Mouse (Mus musculus): ENCODE results near the gene Il7r. TPM values are rescaled to one million over a fixed set of nuclear protein-coding genes. Genes with fewer than 3 reads are reported as not detected.

Gene Il7r
- polyA plus RNA-seq (2015; fragmentation: Nextera tagmentation; extraction: Ambion mirVana) = 0.13 TPM in 1 of 2 replicates, not detected in the other

DNA sequence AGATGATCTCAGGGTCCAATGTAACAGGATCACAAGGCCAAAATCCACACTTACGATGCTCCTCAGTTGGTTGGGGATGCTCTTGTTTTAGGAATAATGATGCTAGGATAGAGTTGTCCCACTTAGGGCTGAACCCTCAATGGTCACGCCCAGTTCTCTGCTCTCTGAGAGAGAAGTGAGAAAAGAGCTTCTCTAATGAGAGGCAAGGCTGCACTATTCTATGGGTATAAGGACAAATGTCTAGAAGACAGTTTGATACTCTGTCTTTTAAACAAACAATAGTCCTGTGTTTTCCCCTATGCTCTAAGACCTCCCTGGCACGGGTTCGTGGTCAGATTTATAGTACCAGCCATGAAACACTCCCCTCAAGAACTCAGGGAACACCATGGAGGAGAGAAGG, at the start of gene Il7r:
TSS of gene Il7r (minus strand) at position 101 of the 400 bp plus-strand sequence.
- Histone ChIP-seq H3K9me3 (replicated peaks; ENCODE audit: low read length) (no peaks in the 10 kb centered on the region), H3K4me3 (replicated peaks; ENCODE audit: low read depth, low read length) (no peak within 1 kb of the TSS), H3K27ac (no peak within 1 kb of the TSS), H3K9ac (ENCODE audit: low read depth, low read length) (no peak within 1 kb of the TSS), H3K4me2 (ENCODE audit: low read length) (no peak within 1 kb of the TSS), H3K4me1 (replicated peaks; ENCODE audit: insufficient read depth, low read length) (no peaks in the 10 kb centered on the region), H3K27me3 (ENCODE audit: insufficient read depth, low read length) (no peaks in the 10 kb centered on the region), H3K36me3 (ENCODE audit: insufficient read depth, low read length) (no peaks in the 10 kb centered on the region)
- DNase-seq (ENCODE audit: low spot score) (no peak), ATAC-seq (replicated peaks; ENCODE audit: low FRiP score, low read depth) (no peak)
- no peak for TF ChIP-seq CTCF (IDR thresholded peaks at IDR 0.05; ENCODE audit: low read depth)
- 76% methylated on average over 4 of the region's 4 CpGs for WGBS

GRCm38 (mm10) chr15:9577303-9577702, 47.3 kb upstream of the Il7r start:
- 74% methylated on average over 4 of the region's 4 CpGs for WGBS
- no peak overlapping the region for H3K4me3 ChIP-seq (replicated peaks; ENCODE audit: low read depth, low read length)
- no peak overlapping the region for H3K9ac ChIP-seq (ENCODE audit: low read depth, low read length)
- peak; percentile 9 for DNase-seq (ENCODE audit: low spot score)
- H3K9me3 ChIP-seq (replicated peaks; ENCODE audit: low read length) = no peaks in the 10 kb centered on the region
- H3K4me1 ChIP-seq (replicated peaks; ENCODE audit: insufficient read depth, low read length) = no peaks in the 10 kb centered on the region
- TF ChIP-seq CTCF (IDR thresholded peaks at IDR 0.05; ENCODE audit: low read depth) = peak; percentile 57
- no peaks in the 10 kb centered on the region for H3K27me3 ChIP-seq (ENCODE audit: insufficient read depth, low read length)
- no peaks in the 10 kb centered on the region for H3K36me3 ChIP-seq (ENCODE audit: insufficient read depth, low read length)
- H3K4me2 ChIP-seq (ENCODE audit: low read length) = no peak overlapping the region
- H3K27ac ChIP-seq = no peak overlapping the region
- ATAC-seq (replicated peaks; ENCODE audit: low FRiP score, low read depth) = 0 out of 2 replicates have a peak, but pooled peaks have one; percentile 36

DNA sequence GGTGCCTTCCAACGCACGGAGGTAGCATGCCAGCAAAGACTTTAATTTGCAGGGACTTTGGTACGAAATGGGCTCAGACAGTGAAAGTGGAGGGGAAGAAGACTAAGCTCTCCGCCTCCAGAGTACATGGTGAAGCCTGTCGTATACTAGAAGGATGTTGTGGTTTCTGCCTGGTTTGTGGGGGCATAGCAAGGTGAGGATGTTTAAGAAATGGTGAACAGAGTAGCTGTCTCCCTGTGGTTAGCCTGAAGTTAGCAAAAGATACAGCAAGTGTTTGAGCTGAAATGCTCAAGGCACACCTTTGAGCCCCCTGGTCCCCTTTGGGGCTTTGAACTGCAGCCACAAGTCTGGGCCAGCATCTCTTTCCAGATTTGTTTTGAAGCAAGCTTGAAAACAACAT, 44.8 kb upstream of the Il7r start:
- Histone ChIP-seq H3K9ac (ENCODE audit: low read depth, low read length) (no peak overlapping the region), H3K27ac (no peak overlapping the region), H3K9me3 (replicated peaks; ENCODE audit: low read length) (no peaks in the 10 kb centered on the region), H3K27me3 (ENCODE audit: insufficient read depth, low read length) (no peaks in the 10 kb centered on the region), H3K4me3 (replicated peaks; ENCODE audit: low read depth, low read length) (no peak overlapping the region), H3K4me2 (ENCODE audit: low read length) (no peak overlapping the region), H3K36me3 (ENCODE audit: insufficient read depth, low read length) (no peaks in the 10 kb centered on the region), H3K4me1 (replicated peaks; ENCODE audit: insufficient read depth, low read length) (no peaks in the 10 kb centered on the region)
- WGBS = 88% methylated on average over 5 of the region's 5 CpGs
- TF ChIP-seq CTCF (IDR thresholded peaks at IDR 0.05; ENCODE audit: low read depth) = no peak
- ATAC-seq (replicated peaks; ENCODE audit: low FRiP score, low read depth) (no peak), DNase-seq (ENCODE audit: low spot score) (no peak)

DNA sequence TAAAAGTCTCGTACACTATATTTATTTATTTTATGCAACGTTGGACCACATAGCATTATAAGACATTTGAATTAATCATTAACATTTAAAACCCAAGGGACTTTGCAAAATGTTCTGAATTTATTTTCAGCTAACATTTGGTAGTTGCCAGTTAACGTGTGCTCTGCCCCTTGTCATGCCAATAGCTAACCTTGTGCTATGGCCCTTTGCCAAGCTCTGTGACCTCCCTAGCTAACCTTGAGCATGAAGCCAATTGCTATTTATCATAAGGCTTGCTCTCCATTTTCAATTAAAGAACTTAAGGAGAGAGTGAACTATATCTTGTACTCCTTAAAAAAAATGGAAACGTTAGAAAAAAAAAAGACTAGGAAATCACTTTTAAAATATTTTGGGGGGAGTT, 43.4 kb upstream of the Il7r start:
- no peak overlapping the region for H3K9ac ChIP-seq (ENCODE audit: low read depth, low read length)
- TF ChIP-seq CTCF (IDR thresholded peaks at IDR 0.05; ENCODE audit: low read depth) = no peak
- no peaks in the 10 kb centered on the region for H3K9me3 ChIP-seq (replicated peaks; ENCODE audit: low read length)
- no peak overlapping the region for H3K27ac ChIP-seq
- no peaks in the 10 kb centered on the region for H3K4me1 ChIP-seq (replicated peaks; ENCODE audit: insufficient read depth, low read length)
- no peak for DNase-seq (ENCODE audit: low spot score)
- no peaks in the 10 kb centered on the region for H3K36me3 ChIP-seq (ENCODE audit: insufficient read depth, low read length)
- no peak overlapping the region for H3K4me2 ChIP-seq (ENCODE audit: low read length)
- ATAC-seq (replicated peaks; ENCODE audit: low FRiP score, low read depth) = no peak
- no peaks in the 10 kb centered on the region for H3K27me3 ChIP-seq (ENCODE audit: insufficient read depth, low read length)
- no peak overlapping the region for H3K4me3 ChIP-seq (replicated peaks; ENCODE audit: low read depth, low read length)
- 56% methylated on average over 4 of the region's 4 CpGs for WGBS

DNA sequence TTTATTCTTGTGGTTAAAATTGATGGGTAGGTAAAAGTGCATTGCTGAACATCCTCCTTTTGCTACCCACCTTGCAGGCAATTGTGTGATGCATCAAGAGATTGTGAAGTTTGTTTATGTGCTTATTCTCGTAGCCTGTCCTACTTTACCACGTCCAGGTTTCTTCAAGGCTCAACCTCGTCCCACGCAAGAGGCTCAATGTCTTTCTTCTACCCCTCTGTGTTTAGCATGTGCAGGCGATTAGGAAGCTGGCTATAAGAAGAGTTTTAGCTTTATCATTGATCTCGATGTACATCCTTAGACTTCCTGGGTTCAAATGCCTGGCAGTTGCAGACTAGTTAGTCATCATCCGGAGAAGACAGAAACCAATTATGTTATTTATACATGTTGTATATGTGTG, 42.7 kb upstream of the Il7r start:
- H3K4me3 ChIP-seq (replicated peaks; ENCODE audit: low read depth, low read length) = no peak overlapping the region
- H3K27ac ChIP-seq = no peak overlapping the region
- H3K9ac ChIP-seq (ENCODE audit: low read depth, low read length) = no peak overlapping the region
- 89% methylated on average over 7 of the region's 7 CpGs for WGBS
- H3K4me1 ChIP-seq (replicated peaks; ENCODE audit: insufficient read depth, low read length) = no peaks in the 10 kb centered on the region
- DNase-seq (ENCODE audit: low spot score) (no peak), ATAC-seq (replicated peaks; ENCODE audit: low FRiP score, low read depth) (no peak)
- H3K4me2 ChIP-seq (ENCODE audit: low read length) = no peak overlapping the region
- no peaks in the 10 kb centered on the region for H3K27me3 ChIP-seq (ENCODE audit: insufficient read depth, low read length)
- no peaks in the 10 kb centered on the region for H3K9me3 ChIP-seq (replicated peaks; ENCODE audit: low read length)
- TF ChIP-seq CTCF (IDR thresholded peaks at IDR 0.05; ENCODE audit: low read depth) = no peak
- no peaks in the 10 kb centered on the region for H3K36me3 ChIP-seq (ENCODE audit: insufficient read depth, low read length)

GRCm38 (mm10) chr15:9571896-9572295, 41.9 kb upstream of the Il7r start:
- no peak for TF ChIP-seq CTCF (IDR thresholded peaks at IDR 0.05; ENCODE audit: low read depth)
- Histone ChIP-seq H3K36me3 (ENCODE audit: insufficient read depth, low read length) (no peaks in the 10 kb centered on the region), H3K9ac (ENCODE audit: low read depth, low read length) (no peak overlapping the region), H3K4me1 (replicated peaks; ENCODE audit: insufficient read depth, low read length) (no peaks in the 10 kb centered on the region), H3K4me2 (ENCODE audit: low read length) (no peak overlapping the region), H3K27ac (no peak overlapping the region), H3K4me3 (replicated peaks; ENCODE audit: low read depth, low read length) (no peak overlapping the region), H3K27me3 (ENCODE audit: insufficient read depth, low read length) (no peaks in the 10 kb centered on the region), H3K9me3 (replicated peaks; ENCODE audit: low read length) (no peaks in the 10 kb centered on the region)
- DNase-seq (ENCODE audit: low spot score) = no peak
- WGBS = 81% methylated on average over 2 of the region's 2 CpGs
- ATAC-seq (replicated peaks; ENCODE audit: low FRiP score, low read depth) = no peak

DNA sequence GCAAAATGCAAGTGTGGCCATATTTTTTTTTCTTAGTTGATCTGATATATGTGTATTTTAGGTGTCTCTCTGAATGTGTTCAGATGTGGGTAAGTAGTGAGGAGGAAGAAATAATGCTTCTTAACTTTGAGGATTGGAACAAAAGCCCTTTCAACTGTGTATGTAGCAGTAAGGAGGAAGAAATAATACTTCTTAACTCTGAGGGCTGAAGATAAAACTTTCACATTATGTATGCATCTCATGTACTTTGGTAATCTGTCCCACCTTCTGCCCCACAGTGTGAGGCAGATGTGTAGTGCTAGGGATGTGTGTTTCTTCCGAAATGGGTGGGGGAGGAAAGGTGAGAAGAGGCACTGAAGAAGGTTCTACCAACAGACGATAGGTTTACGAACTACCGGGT, 37.3 kb upstream of the Il7r start:
- Histone ChIP-seq H3K27ac (no peak overlapping the region), H3K9ac (ENCODE audit: low read depth, low read length) (no peak overlapping the region), H3K36me3 (ENCODE audit: insufficient read depth, low read length) (no peaks in the 10 kb centered on the region), H3K9me3 (replicated peaks; ENCODE audit: low read length) (no peaks in the 10 kb centered on the region), H3K4me3 (replicated peaks; ENCODE audit: low read depth, low read length) (no peak overlapping the region), H3K27me3 (ENCODE audit: insufficient read depth, low read length) (no peaks in the 10 kb centered on the region), H3K4me2 (ENCODE audit: low read length) (no peak overlapping the region), H3K4me1 (replicated peaks; ENCODE audit: insufficient read depth, low read length) (no peaks in the 10 kb centered on the region)
- no peak for TF ChIP-seq CTCF (IDR thresholded peaks at IDR 0.05; ENCODE audit: low read depth)
- no peak for ATAC-seq (replicated peaks; ENCODE audit: low FRiP score, low read depth)
- DNase-seq (ENCODE audit: low spot score) = no peak
- WGBS = 64% methylated on average over 4 of the region's 4 CpGs
